Mouse (Mus musculus) liver, embryonic 11.5 days (tissue): ENCODE results near the gene Gpr68. TPM values are rescaled to one million over a fixed set of nuclear protein-coding genes. Genes with fewer than 3 reads are reported as not detected.

Experiments used
- ATAC-seq: fragments of 200-750 bp; cut with Nextera tagmentation; replicated peaks from 2 replicates; pipeline ENCODE4 v1.8.0; 2017; ENCODE audit warnings: moderate number of reproducible peaks, mild to moderate bottlenecking, moderate TSS enrichment, moderate library complexity; ENCODE audit not compliant: low FRiP score
- DNase-seq: peaks from one replicate; pipeline ENCODE4 v3.0.0-alpha.2; 2017; ENCODE audit warnings: low spot score
- H3K27ac ChIP-seq: fragments of 300-500 bp; sonication (generic); 2 replicates; pipeline ENCODE4 v1.5.1; 2014; ENCODE audit warnings: mild to moderate bottlenecking, low read depth, low read length, control low read depth
- H3K27me3 ChIP-seq: fragments of 300-500 bp; sonication (generic); replicated peaks from 2 replicates; pipeline ENCODE4 v1.6.1; 2014; ENCODE audit warnings: low read length, mixed read lengths; ENCODE audit not compliant: control insufficient read depth, insufficient read depth
- H3K36me3 ChIP-seq: fragments of 300-500 bp; sonication (generic); 2 replicates; pipeline ENCODE4 v1.6.1; 2014; ENCODE audit warnings: mild to moderate bottlenecking, low read length, moderate library complexity, mixed read lengths; ENCODE audit not compliant: control insufficient read depth, insufficient read depth
- H3K4me1 ChIP-seq: fragments of 300-500 bp; sonication (generic); replicated peaks from 2 replicates; pipeline ENCODE4 v1.6.1; 2014; ENCODE audit warnings: low read length, mixed read lengths; ENCODE audit not compliant: control insufficient read depth, insufficient read depth
- H3K4me2 ChIP-seq: fragments of 300-500 bp; sonication (generic); 2 replicates; pipeline ENCODE4 v1.6.1; 2014; ENCODE audit warnings: mild to moderate bottlenecking, control low read depth, moderate library complexity
- H3K4me3 ChIP-seq: fragments of 300-500 bp; sonication (generic); 2 replicates; pipeline ENCODE4 v1.5.1; 2014; ENCODE audit warnings: low read depth, low read length, control low read depth
- H3K9ac ChIP-seq: fragments of 300-500 bp; sonication (generic); 2 replicates; pipeline ENCODE4 v1.6.1; 2014; ENCODE audit warnings: low read depth, low read length, control low read depth
- H3K9me3 ChIP-seq: fragments of 300-500 bp; sonication (generic); 2 replicates; pipeline ENCODE4 v1.6.1; 2016; ENCODE audit warnings: low read length, inconsistent platforms, mixed read lengths; ENCODE audit not compliant: control insufficient read depth
- WGBS: fragments of 180-500 bp; shearing (Covaris S2); extraction: QIAGEN DNeasy Blood & Tissue Kit; methylation state at CpG from one replicate; pipeline ENCODE4 v1.1.7; 2014; 5-methylcytosine and 5-hydroxymethylcytosine counted together
- polyA plus RNA-seq: library from polyadenylated mRNA; unstranded; fragments of >200 nt; fragmentation: Nextera tagmentation; extraction: Ambion mirVana; gene quantifications from 2 replicates; pipeline ENCODE4 v1.2.1, GENCODE M21; 2014

Gpr68 gene
- polyA plus RNA-seq, 1 experiment from 2014 or later: 0.10 TPM

DNA sequence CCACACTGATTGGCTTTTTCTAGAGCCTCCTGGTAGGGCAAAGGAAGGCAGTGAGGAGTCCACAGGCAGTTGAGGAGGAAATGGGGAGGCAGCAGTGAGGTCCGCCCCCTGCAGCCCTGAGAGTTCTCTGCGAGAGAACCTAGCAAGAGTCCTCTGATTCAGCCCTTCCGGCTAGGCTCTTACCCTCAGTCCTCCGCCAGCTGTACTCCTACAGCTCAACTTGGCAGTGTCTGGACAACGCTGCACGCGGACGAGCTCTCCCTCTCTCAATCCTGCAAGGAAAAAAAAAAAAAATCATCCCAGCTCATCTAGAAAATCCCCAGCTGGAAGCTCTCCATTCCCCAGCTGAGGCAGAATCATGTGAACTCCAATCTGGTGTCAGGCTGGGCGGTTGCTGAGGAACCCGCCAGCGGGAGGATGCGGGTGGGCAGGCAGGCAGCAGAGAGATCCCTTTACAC, 20.2 kb downstream of the Gpr68 start:
- H3K27ac ChIP-seq: no peak overlapping the region
- H3K4me3 ChIP-seq: no peak overlapping the region
- 35% methylated on average over 12 of the region's 12 CpGs for WGBS
- H3K36me3 ChIP-seq: no peaks in the 10 kb centered on the region
- DNase-seq: no peak
- H3K9me3 ChIP-seq: no peaks in the 10 kb centered on the region
- H3K4me1 ChIP-seq: no peaks in the 10 kb centered on the region
- H3K4me2 ChIP-seq: no peak overlapping the region
- peaks cover 5% of the 10 kb centered on the region; the same call in 1 of the 2 replicates for H3K27me3 ChIP-seq
- H3K9ac ChIP-seq: no peak overlapping the region
- ATAC-seq: no peak

DNA sequence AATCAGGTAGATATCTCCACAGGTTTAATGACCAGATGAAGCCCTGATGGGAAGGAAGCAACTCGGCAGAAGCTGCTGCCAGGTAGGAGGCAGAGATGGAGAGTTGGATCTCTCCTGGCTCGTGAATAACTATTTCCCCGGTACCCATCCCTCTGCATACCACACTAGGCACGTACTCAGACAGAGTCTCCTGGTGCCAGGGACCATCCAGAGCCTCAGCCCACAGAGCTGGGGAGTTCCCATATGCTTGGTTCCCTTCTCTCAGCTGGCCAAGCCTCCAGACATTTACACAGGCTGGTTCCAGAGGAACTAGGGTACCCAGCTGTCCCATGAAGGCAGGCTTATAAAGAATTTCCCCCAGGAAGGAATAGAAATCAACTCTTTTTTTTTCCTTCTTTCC, 21.1 kb downstream of the Gpr68 start:
- no peak overlapping the region for H3K4me3 ChIP-seq
- H3K4me1 ChIP-seq: no peaks in the 10 kb centered on the region
- DNase-seq: no peak
- H3K9ac ChIP-seq: no peak overlapping the region
- WGBS: 80% methylated on average over 4 of the region's 4 CpGs
- no peaks in the 10 kb centered on the region for H3K9me3 ChIP-seq
- ATAC-seq: no peak
- H3K4me2 ChIP-seq: no peak overlapping the region
- peaks cover 5% of the 10 kb centered on the region; the same call in 1 of the 2 replicates for H3K27me3 ChIP-seq
- no peaks in the 10 kb centered on the region for H3K36me3 ChIP-seq
- no peak overlapping the region for H3K27ac ChIP-seq

DNA sequence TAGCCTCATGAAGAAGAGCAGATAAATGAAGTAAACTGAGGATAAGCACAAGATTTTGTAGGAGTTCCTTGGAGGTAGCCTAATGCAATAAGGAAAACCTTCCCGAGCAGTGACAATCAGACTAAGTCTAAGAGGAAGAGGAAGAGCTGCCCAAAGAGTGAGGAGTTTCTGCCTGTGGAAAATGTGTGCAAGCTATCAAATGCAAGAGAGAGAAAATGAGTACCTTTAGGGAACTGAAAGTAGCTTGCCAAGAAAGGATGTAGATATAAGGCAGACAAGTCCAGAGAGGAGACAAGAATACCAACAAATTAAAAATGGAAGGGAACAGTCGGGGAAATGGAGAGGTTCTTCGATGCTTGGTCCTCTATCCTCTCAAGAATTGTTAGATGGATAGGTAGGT, 22.4 kb downstream of the Gpr68 start:
- DNase-seq: no peak
- no peak overlapping the region for H3K27ac ChIP-seq
- peaks cover 5% of the 10 kb centered on the region; the same call in 1 of the 2 replicates for H3K27me3 ChIP-seq
- no peak overlapping the region for H3K4me3 ChIP-seq
- no peak for ATAC-seq
- H3K36me3 ChIP-seq: no peaks in the 10 kb centered on the region
- no peaks in the 10 kb centered on the region for H3K9me3 ChIP-seq
- H3K9ac ChIP-seq: no peak overlapping the region
- no peaks in the 10 kb centered on the region for H3K4me1 ChIP-seq
- no peak overlapping the region for H3K4me2 ChIP-seq
- WGBS: 81% methylated on average over 3 of the region's 3 CpGs

DNA sequence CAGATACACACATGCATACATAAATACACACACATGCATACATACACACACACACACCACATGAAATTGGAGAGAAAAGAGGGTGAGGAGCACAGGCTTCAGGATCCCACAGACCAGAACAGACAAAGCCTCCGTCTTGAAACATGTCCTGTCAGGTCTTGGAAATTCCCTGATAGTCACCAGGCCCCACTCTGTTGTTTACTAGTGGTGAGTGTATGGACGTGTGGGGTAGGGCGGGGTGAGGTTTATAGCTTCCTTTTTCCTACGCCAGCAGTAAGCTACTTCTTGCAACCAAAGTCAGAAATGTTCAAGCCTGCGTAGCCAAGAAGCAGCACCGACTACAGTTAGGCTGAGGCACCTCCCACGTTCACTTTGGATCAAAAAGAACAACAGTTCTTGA, 24.8 kb downstream of the Gpr68 start:
- DNase-seq (no peak), ATAC-seq (no peak)
- peaks cover 5% of the 10 kb centered on the region; the same call in 1 of the 2 replicates for H3K27me3 ChIP-seq
- no peaks in the 10 kb centered on the region for H3K4me1 ChIP-seq
- H3K36me3 ChIP-seq: no peaks in the 10 kb centered on the region
- no peak overlapping the region for H3K9ac ChIP-seq
- H3K4me2 ChIP-seq: no peak overlapping the region
- 61% methylated on average over 7 of the region's 7 CpGs for WGBS
- H3K4me3 ChIP-seq: no peak overlapping the region
- no peaks in the 10 kb centered on the region for H3K9me3 ChIP-seq
- no peak overlapping the region for H3K27ac ChIP-seq

GRCm38 (mm10) chr12:100878556-100878955, 29.4 kb downstream of the Gpr68 start:
- Histone ChIP-seq H3K36me3 (no peaks in the 10 kb centered on the region), H3K27me3 (no peaks in the 10 kb centered on the region), H3K4me1 (no peaks in the 10 kb centered on the region), H3K4me2 (no peak overlapping the region), H3K9ac (no peak overlapping the region), H3K9me3 (no peaks in the 10 kb centered on the region), H3K27ac (no peak overlapping the region), H3K4me3 (no peak overlapping the region)
- no peak for ATAC-seq
- no peak for DNase-seq
- WGBS: 84% methylated on average over 16 of the region's 16 CpGs

- no peak overlapping the region for H3K27ac ChIP-seq
Observed at GRCm38 (mm10) chr12:100877936-100878335, 30.1 kb downstream of the Gpr68 start.

DNA sequence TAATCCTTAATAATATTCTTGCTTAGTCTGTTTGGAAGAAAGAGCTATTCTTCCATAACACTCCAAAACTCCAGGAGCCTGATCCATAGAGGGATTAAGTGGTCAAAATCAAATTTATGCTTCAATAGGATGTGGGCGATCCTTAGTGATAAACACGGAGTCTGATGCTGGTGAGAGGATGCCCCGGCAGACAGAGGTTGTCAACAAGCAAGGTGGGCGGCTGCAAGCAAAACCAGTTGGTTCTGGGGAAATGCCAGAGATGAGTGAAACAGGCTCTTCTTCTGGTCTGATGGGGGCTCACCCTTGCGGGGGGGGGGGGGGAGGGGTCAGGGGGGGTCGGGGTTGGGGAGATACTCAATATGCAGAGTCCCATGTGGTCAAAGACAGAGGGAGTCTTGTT, 32.0 kb downstream of the Gpr68 start:
- Histone ChIP-seq H3K4me2 (no peak overlapping the region), H3K4me1 (no peaks in the 10 kb centered on the region), H3K27ac (no peak overlapping the region), H3K9me3 (no peaks in the 10 kb centered on the region), H3K36me3 (no peaks in the 10 kb centered on the region), H3K27me3 (no peaks in the 10 kb centered on the region), H3K4me3 (no peak overlapping the region), H3K9ac (no peak overlapping the region)
- 75% methylated on average over 6 of the region's 6 CpGs for WGBS
- ATAC-seq: no peak
- DNase-seq: no peak

More at GRCm38 (mm10) chr12:100877936-100878335, 30.1 kb downstream of the Gpr68 start:
- Histone ChIP-seq H3K4me3 (no peak overlapping the region), H3K4me1 (no peaks in the 10 kb centered on the region), H3K36me3 (no peaks in the 10 kb centered on the region), H3K9me3 (no peaks in the 10 kb centered on the region), H3K9ac (no peak overlapping the region), H3K4me2 (no peak overlapping the region), H3K27me3 (no peaks in the 10 kb centered on the region)
- DNase-seq (no peak), ATAC-seq (no peak)
- 75% methylated on average over 6 of the region's 6 CpGs for WGBS

DNA sequence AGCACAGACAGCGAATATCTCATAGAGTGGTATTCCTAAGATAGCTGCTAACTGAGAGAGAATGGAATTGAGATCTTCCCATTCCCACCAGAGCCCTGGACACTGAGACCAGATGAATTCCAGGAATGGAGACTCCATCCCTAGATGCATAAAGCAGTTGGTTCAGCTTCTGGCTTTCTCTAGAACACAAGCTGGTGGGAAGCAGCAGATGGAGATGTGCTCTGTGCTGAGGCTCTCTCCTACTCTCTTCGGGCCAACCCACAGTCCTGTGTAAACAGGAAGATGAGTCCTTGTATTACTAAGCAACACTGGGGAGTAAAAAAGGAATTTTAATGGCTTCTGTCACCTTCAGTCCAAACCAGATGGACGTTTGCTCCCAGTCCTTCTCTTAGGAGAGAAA, 32.4 kb downstream of the Gpr68 start:
- no peak overlapping the region for H3K9ac ChIP-seq
- no peak for DNase-seq
- WGBS: 60% methylated on average over 3 of the region's 3 CpGs

GRCm38 (mm10) chr12:100873612-100874011, 34.4 kb downstream of the Gpr68 start:
- 66% methylated on average over 3 of the region's 3 CpGs for WGBS
- no peak overlapping the region for H3K4me2 ChIP-seq
- no peak overlapping the region for H3K4me3 ChIP-seq
- no peaks in the 10 kb centered on the region for H3K9me3 ChIP-seq
- no peaks in the 10 kb centered on the region for H3K36me3 ChIP-seq
- H3K27ac ChIP-seq: no peak overlapping the region
- H3K9ac ChIP-seq: no peak overlapping the region
- H3K27me3 ChIP-seq: no peaks in the 10 kb centered on the region
- DNase-seq (no peak), ATAC-seq (no peak)
- H3K4me1 ChIP-seq: no peaks in the 10 kb centered on the region

More for the DNA sequence above, 32.4 kb downstream of the Gpr68 start:
- Histone ChIP-seq H3K27me3 (no peaks in the 10 kb centered on the region), H3K4me2 (no peak overlapping the region), H3K4me3 (no peak overlapping the region), H3K9me3 (no peaks in the 10 kb centered on the region), H3K27ac (no peak overlapping the region), H3K36me3 (no peaks in the 10 kb centered on the region), H3K4me1 (no peaks in the 10 kb centered on the region)
- no peak for ATAC-seq
